Mouse (Mus musculus) inflammation-experienced regulatory T-cells, adult 16 weeks (primary cell): ENCODE data around the gene Mastl. TPM values are rescaled to one million over a fixed set of nuclear protein-coding genes. Genes with fewer than 3 reads are reported as not detected.

Source experiments
- polyA plus RNA-seq: library from polyadenylated mRNA; unstranded; fragments of 100-300 nt; shearing (Covaris generic); gene quantifications from one replicate; pipeline ENCODE4 v1.2.1, GENCODE M21; 2017

Gene Mastl
- polyA plus RNA-seq, result 0.91 TPM

DNA sequence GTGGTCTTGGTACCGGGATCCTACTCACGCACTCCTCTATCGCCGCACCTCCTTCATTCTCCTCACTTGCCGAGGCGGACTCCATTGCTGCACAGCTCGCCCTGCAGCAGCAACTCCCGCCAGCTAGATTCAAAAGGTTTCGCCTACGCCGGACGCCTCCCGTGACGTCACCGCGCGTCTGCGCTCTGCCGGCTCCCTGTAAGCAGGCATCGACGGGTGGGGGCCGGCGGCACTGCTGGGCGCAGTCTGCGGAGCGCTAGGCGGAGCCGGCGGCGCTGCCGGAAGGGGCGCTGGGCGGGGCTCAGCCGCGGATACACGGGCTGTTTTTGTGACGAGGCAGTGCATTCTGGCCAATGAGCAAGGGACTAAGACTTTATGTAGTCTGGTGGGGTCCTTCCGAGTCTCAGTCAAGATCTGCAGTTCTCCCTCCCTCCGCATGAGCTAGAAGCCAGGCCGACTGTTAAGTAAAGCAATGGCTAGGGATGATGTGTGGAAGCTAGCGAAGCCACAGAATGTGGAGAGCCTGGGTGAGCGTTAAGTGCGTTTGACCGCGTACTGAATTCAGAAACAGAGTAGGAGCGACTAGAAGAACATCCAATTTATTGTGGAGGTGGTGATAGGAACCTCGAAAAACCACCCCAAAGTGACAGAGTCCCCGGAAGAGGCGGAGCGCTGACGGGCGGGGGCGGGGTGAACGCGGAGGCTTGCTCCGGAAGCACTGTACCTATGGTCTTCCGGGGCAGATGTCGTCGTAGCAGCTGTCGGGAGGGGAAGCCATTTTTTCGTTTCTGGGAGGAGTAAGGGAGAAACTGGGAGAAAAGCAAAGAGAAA lies at the start of gene Mastl, which contains the start of gene Yme1l1:
Gene Mastl, minus strand, starts transcription at position 248 of the 831 bp plus-strand sequence.
Gene Yme1l1, plus strand, starts transcription at position 593 of the 831 bp plus-strand sequence.

DNA sequence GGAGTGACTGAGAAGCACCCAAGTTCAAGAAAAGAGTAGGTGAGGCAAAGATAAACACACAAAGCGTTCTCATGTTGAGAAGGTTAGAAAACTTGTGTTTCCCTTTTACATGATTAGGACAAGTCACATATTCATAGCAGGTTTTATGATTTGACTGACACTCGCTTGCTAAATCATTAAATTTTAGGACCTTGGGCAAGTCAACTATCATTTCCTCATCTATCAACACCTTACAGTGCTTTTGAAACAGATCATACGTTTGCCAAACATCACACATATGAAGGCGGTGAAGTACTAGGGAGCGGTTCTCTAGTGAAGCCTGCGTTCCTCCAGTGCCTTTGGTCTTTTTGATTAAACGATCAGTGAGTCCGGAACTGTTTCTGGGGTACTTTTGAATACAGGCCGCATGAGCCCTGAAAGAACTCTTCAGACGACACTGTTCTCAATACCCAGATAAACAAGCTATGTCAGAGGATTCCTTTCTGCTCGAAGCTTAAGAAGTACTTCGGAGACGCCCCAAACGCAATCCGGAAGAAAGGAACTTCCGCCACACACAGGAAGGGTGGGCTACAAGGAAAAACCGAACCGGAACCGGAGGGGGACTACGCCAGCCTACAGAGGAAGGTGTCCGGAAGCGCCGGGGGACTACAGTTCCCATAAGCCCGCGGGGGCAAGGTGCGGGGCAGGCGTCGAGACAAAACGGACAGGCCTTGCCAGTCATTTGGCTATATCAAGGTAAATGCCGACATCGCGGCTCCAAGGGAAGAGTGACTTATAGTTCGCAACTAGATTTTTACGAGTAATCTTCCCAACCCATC lies 88.1 kb downstream of the Mastl start, which contains the start of gene Acbd5:
Gene Acbd5, plus strand, starts transcription at position 616 of the 818 bp plus-strand sequence.

Other genes with a start within 250 kb of the Mastl start
- 202 TPM for gene Abi1, start 115.8 kb downstream of the Mastl start, polyA plus RNA-seq
- gene Acbd5, start 87.9 kb downstream of the Mastl start, polyA plus RNA-seq, result 74.3 TPM
- gene Yme1l1, start 345 bp upstream of the Mastl start, polyA plus RNA-seq, result 89.5 TPM
- not detected for gene 4931423N10Rik, start 51.5 kb upstream of the Mastl start, polyA plus RNA-seq
- gene Nxph2, start 165.2 kb upstream of the Mastl start, polyA plus RNA-seq, result not detected